Mouse (Mus musculus): ENCODE data around the gene S100a4.

The S100a4 gene

GRCm38 (mm10) chr3:90599401-90599800 lies 4.2 kb upstream of the S100a4 start:
- no peak for DNase-seq (ENCODE audit: low read depth, low spot score)

DNA sequence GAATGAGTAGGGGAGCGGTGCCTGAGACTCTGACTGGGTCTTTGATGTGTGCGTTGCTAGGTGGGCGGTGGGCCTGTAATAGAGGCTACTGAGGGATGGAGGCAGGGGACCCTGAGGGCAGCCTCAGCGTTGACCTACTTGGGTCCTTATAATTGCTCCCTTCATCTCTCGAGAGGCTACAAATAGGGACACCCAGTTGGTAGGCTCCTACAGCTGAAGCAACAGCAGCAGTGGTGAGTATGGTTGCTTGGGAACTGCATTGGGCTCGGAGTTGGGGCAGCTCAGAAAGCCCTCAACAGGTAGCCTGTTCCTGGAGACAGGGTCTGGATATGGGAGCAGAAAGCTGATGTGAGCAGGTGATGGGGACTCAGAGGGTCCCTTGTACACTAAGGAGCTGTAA lies 3.5 kb upstream of the S100a4 start:
- no peak for DNase-seq (ENCODE audit: low read depth, low spot score)

DNA sequence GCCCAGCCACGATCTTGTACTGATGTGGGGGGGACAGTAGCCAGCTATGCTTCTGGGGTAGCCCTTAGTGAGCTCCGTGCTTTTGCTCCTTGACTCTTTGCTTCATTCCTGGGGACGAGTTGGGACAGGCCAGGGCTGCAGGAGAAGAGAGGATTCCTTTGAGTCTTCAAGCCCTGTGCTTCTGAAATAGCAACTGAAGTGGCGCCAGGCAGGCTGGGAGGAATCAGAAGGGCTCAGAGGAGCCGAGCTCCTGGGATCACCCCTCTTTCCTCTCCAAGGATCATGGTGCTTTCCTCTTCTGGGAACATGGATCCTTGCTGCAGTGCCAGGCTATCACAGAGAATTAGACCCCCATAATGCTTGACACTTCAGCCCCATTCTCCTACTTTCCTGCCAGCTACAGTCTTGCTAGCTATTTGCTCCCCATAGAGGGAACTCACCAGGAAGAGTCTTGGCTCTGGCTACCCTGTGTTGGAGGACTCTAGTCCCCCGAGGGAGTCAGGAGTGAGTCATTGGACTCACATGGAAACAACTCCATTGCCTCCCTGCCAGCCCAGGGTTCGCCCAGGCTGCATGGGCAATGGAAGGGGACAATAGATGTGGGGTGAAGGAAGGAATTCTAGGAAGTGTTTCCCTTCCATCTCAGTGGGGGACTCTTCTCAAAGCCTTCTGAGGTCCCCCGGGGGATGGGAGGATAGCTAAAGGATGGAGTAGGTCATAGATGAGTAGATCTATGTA lies 2.9 kb upstream of the S100a4 start:
- DNase-seq (ENCODE audit: low read depth, low spot score) = no peak

DNA sequence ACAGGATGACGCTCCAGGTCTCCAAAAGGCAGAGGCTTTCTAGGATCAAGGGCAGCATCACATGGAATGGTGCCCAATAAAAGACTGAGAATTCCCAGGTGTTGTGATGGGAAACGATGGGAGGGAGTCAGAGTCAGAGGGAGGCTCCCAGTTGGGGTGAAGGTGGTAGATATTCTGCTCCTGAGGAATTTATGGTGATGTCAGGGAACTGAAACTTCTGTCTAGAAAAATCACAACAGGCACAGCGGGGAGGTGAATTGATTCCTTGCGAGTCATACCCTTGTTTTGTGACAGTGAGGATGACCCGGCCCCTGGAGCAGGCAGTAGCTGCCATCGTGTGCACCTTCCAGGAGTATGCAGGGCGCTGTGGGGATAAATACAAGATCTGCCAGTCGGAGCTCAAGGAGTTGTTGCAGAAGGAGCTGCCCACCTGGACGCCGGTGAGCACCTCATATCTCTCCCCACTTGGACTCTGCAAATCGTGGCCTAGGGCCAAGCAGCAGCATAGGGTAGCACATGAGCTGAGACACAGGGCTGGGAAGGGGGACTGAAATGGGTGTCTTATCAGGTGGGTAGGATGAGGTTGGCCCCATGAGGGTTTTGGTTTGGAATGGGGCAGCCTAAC lies 2.0 kb upstream of the S100a4 start, which contains the start of gene Gm42674:
Gene Gm42674 (plus strand): TSS at position 419 of the 625 bp plus-strand sequence.
- DNase-seq (ENCODE audit: low read depth, low spot score) = no peak

- peak; percentile 57 for DNase-seq (ENCODE audit: low read depth, low spot score)
Measured at GRCm38 (mm10) chr3:90604416-90604815, 845 bp downstream of the S100a4 start.

DNA sequence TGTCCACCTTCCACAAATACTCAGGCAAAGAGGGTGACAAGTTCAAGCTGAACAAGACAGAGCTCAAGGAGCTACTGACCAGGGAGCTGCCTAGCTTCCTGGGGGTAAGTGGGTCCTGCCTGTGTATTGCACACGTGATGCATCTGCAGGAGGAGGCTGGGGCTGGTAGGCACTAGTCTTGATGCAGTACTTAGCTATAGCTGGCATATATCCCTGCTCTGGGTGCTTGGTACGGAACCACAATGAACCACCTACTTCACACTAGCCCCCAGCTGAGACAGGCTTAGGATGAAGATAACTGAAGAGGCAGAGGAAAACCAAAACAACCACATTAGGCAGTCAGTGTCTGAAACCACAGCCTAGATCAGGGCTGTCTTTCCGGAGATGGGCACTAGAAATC lies 1.5 kb downstream of the S100a4 start:
- peak; percentile 69 for DNase-seq (ENCODE audit: low read depth, low spot score)

DNA sequence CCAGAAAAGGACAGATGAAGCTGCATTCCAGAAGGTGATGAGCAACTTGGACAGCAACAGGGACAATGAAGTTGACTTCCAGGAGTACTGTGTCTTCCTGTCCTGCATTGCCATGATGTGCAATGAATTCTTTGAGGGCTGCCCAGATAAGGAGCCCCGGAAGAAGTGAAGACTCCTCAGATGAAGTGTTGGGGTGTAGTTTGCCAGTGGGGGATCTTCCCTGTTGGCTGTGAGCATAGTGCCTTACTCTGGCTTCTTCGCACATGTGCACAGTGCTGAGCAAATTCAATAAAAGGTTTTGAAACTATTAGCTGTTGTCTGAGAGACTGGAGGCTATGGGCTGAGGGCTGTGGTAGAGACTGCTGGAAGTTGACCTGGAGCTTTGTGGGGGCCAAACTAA lies 2.2 kb downstream of the S100a4 start:
- DNase-seq (ENCODE audit: low read depth, low spot score) = no peak

DNA sequence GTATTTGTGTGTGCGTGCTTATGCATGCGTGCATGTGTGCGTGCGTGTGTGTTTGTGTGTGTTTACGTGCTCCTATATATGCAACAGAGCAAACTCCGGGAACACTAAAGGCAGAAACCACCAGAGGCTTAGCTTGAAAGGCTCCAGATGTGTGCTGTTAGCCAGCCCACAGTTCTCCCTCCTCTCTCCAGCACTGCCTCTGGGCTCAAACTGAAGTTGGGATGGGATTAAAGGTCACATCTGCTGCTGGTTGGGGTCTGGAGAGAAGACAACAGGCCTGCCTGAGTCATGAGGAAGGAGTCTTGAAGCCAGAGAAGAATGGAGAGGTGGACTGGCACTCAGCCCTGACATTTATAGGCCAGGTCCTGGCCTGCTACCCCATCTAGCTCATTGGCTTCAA lies 2.6 kb downstream of the S100a4 start:
- DNase-seq (ENCODE audit: low read depth, low spot score) = no peak

DNA sequence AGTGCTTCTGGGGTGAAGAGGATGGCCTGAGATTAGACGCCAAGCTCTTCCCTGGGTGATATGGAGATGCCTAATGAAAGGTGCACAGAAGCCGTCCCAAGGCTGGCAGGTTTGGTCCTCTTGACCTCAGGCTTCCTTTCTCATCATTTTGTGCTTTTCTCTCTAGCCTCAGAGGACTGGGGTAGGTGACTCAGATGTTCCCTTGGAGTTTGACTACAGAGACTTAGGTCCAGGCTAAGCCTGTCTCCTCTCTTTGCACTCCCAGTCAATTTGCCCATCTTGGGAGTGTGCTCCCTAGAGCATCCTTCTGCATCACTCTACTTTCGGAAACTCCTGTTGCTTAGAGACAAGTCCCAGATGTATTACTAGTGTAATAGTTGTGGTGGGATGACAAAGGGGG lies 3.8 kb downstream of the S100a4 start:
- no peak for DNase-seq (ENCODE audit: low read depth, low spot score)

- no peak for DNase-seq (ENCODE audit: low read depth, low spot score)
Measured at GRCm38 (mm10) chr3:90608223-90608622, 4.7 kb downstream of the S100a4 start, which contains the start of gene S100a5. Gene S100a5, plus strand, starts transcription at chr3:90608523.

- no peak for DNase-seq (ENCODE audit: low read depth, low spot score)
Measured at GRCm38 (mm10) chr3:90609102-90609501, 5.5 kb downstream of the S100a4 start.

DNA sequence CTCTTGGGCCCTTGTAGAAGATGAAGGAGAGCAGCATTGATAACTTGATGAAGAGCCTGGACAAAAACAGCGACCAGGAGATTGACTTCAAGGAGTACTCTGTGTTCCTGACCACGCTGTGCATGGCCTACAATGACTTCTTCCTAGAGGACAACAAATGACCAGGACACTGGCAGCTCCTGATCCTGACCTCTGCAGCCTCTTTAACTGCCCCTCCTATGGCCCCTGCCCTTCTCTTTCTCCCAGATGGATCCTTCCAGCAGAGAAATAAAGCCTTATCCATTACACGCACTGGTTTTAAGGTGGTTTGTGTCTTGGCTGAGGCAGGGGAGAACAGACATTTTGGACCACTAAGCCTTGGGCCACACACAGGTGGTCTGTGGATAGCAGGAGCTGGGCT lies 7.9 kb downstream of the S100a4 start:
- DNase-seq (ENCODE audit: low read depth, low spot score) = no peak

- peak; percentile 55 for DNase-seq (ENCODE audit: low read depth, low spot score)
Measured at GRCm38 (mm10) chr3:90612061-90612460, 8.5 kb downstream of the S100a4 start.

DNA sequence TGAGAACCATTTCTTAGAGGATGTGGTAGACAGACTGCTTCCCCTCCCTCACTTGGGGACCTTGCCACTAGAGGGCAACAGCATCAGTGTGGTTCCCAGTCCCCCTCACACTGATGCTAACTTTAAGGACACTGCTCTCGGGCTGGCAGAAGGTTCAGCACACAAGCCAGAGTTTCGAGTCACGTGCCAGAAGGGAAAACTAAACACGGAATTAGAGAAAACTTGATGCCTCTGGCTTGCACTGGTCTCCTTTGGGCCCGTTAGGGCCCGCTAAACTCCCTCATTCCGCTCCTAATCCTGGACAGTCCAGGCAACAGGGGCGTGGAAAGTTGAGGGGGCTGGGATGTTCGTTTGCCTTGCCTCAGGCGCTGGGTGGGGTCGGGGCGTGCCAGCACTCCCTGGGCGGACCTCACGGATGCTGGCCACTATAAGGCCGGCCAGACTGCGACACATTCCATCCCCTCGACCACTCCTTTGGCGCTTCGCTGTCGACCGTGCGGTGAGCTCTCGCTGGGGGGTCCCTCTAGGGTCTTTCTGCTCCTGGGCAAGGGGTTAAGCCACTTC lies 9.2 kb downstream of the S100a4 start, which contains the start of gene S100a6:
Gene S100a6 (plus strand): TSS at position 155 of the 564 bp plus-strand sequence.
- DNase-seq (ENCODE audit: low read depth, low spot score) = peak; percentile 86

DNA sequence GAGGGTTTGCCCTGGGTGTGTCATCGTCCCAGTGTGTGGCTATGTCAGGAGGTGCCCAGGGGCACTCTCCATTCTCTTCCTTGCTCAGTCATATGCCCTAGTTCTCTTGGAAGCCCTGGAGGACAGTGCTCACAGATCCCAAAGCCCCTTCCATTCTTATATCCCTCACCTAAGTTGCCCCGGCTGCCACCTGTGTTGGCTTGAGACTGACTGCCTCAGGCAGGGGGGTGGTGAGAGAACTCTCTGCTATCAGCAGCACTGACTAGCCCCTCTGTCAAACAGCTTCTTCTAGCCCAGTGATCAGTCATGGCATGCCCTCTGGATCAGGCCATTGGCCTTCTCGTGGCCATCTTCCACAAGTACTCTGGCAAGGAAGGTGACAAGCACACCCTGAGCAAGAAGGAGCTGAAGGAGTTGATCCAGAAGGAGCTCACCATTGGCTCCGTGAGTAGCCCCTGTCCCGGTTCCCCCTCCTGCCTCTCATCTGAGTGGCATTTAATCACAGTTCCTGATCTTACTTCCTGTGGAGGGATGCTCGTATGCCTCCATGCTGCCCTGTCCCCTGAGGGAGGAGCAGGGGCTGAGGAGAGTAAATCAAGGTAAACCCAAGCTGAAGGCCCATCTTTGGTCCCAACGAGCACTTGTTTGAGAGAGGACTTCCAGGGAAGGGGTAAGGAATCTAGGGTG lies 10.0 kb downstream of the S100a4 start:
- DNase-seq (ENCODE audit: low read depth, low spot score) = peak; percentile 17

DNA sequence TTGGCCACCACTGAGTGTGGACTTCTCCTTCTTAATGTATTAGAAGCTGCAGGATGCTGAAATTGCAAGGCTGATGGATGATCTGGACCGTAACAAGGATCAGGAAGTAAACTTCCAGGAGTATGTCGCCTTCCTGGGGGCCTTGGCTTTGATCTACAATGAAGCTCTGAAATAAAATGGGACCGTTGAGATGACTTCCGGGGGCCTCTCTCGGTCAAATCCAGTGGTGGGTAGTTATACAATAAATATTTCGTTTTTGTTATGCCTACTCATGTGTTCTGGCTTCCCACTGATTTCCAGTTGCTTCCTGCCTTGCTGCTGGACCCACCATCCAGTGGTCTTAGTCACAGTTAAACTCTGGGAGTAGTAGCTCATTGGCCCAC lies 10.6 kb downstream of the S100a4 start:
- DNase-seq (ENCODE audit: low read depth, low spot score) = no peak

DNA sequence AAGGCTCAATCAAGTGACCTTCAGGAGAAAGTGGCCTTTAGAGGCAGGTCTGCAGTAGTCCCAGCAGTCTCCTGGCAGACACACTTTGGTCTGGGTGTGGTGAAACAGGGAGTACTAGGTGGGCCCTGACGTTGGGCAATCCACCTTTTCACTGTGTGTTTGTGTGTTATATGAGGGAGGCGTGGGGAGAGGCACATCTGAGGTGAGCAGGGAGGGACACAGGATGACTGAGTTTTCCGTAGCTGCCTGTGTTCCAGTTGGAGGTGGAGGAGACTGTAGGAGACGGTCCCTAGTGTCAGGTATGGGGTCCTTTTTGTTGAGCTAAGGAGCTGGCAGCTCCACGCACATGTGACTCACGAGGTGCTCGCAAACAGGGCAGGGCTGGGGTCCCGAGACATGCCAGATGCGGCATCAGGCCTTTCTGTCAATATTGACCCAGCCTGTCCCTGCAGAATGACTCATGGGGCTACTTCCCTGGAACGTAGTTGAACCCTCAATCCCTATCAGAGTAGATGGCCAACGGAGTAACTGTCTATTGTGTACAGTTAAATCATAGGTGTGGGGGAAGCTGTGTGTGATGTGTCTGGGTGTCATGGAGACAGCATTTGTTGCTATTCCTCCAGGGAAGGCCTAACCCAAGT lies 11.2 kb downstream of the S100a4 start:
- no peak for DNase-seq (ENCODE audit: low read depth, low spot score)

DNA sequence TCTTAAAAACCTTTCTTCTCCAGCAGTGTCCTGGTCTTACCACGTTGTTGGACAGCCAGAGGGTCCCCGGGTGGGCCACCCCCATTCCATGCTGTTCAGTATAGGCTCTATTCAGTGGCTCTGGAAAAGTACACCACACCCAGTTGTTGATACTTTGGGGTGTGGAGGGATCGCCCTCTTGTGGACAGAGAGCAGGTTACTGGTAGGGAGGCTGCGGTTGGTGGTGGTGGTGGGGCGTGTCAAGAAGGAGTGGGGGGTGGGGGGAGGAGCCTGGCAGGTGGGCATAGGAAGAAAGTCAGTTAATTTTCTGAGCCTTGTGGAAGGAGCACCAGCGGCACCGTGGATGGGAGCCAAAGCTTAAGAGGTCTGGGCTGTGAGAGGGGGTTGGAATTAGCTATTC lies 11.8 kb downstream of the S100a4 start:
- DNase-seq (ENCODE audit: low read depth, low spot score) = peak; percentile 84

DNA sequence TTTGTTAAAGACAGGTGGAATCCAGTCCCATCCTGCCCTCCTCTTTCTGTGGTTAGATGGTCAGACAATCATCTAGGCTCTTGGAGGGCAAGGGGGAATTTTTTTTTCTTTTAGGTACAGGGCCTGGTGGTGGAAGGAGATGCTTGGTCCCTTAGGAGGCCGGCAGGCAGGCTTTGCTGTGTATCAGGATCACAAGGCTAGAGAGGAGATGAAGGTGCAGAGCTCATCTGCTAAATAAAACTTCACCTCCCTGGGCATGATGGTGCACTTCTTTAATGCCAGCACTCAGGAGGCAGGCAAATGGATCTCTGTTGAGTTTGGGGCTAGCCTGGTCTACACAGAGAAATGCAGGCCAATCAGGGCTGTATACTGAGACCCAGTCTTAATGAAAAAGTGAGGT lies 12.3 kb downstream of the S100a4 start:
- no peak for DNase-seq (ENCODE audit: low read depth, low spot score)

GRCm38 (mm10) chr3:90617586-90617985 lies 14.0 kb downstream of the S100a4 start:
- DNase-seq (ENCODE audit: low read depth, low spot score) = peak; percentile 30

GRCm38 (mm10) chr3:90621552-90621951 lies 18.0 kb downstream of the S100a4 start:
- no peak for DNase-seq (ENCODE audit: low read depth, low spot score)

All from CD4-positive helper T cell, adult 2 months (primary cell).